Mouse (Mus musculus): ENCODE measurements at regions not wholly inside any gene's neighbourhood (a gene's known extent, or its start where the extent isn't known, plus 50 kb on each side); places are given as distances from the start of the nearest gene placed in this dataset.

DNA sequence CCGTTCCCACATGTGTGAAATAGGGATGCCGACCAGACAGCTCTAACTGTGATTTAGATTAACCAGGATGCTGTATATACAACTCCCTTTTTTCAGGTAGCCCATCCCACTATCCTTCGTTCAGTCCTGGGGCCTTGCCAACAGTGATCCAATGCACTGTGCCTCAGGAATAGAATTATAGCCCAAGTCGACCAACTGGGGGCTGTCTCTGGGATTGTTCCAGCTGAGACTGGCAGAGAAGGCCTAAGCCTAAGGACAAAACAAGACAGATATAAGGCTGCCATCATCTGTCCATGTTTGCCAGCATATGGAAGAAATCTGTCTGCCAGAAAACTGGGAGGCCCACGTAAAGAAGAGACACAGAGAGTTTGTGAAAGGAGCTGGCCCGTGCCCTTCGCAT lies 269.9 kb downstream of the H2al1j start:
- TF ChIP-seq CTCF (IDR thresholded peaks at IDR 0.05; ENCODE audit: low read depth, low read length) (no peak), POLR2A (IDR thresholded peaks at IDR 0.05; ENCODE audit: extremely low read depth, insufficient read depth, low read length) (no peak)
